Mouse (Mus musculus): ENCODE results near the gene Gm42791.

The Gm42791 gene

DNA sequence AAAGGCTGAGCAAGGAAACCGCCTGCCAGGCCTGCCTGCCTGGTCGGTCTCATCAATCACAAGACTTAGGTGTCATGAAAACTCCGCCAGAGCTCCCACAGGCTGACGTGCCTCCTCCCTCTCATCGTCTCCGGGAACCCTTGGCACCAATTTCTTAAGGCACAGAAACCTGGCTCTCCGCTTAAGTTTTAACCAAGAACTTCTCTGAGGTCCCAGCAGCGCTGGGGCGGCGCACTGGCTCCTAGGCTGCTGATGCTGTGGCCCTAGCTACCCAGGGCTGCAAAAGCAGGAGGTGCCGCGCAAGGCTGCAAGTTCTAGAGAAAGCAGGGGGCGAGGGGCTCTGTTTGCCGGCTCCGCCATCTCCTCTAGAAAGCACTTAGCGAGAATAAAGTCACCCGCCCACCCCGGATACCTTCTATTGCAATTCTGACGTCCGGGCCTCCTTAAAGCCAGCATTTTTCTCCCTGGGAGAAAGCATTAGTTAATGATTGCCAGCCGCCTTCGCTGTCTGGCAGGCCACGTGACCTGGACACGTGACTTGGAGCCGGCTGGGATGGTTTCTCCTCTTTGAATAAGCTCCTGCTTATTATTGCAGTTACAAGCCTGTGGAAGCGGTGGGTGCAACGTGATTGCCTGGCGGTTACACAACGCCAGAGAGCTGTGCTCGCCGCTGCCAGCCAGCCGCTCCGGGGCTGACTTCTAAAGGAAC is at the start of gene Gm42791:
TSS of gene Gm42791 (minus strand) at position 442 of the 709 bp plus-strand sequence.
- DNase-seq (ENCODE audit: low spot score) = peak; percentile 99

GRCm38 (mm10) chr5:149044067-149044466 is 49.1 kb upstream of the Gm42791 start:
- no peak for DNase-seq (ENCODE audit: low spot score)

DNA sequence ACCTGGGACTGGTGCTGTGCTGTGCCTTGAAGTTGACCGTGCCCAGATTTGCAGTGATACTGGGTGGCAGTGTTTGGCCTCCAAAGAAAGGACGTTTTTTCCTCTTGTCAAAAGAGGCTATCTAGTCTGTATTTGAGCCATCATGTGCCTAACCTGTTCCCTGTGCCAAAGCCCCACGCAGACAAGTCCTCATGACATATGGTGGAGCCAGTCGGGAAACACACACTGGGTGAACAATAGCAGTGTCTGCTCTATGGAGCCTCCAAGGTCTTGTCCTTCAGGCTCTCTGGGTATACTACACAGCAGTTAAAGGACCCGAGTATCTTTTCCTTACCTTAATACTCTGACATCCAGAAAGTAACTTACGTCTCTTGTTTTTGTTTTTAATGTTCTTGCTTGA is 48.3 kb upstream of the Gm42791 start:
- DNase-seq (ENCODE audit: low spot score) = no peak

DNA sequence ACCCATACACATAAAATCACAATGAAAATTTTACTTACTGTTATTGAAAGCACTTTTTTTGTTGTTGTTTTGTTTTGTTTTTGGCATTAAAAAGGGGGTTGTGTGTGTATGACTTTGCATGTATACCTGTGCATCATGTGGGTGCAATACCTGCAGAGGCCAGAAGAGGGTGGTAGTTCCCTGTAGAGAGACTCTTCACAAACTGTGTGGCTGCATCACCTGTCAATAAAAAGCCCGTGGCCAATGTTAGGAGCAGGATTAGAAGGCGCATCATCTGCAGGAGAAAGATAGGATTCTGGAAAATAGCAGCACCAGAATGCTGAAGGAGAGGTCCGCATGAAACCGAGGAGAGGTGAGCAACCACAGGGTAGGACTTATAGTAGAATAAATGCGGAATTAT is 44.9 kb upstream of the Gm42791 start:
- no peak for DNase-seq (ENCODE audit: low spot score)

DNA sequence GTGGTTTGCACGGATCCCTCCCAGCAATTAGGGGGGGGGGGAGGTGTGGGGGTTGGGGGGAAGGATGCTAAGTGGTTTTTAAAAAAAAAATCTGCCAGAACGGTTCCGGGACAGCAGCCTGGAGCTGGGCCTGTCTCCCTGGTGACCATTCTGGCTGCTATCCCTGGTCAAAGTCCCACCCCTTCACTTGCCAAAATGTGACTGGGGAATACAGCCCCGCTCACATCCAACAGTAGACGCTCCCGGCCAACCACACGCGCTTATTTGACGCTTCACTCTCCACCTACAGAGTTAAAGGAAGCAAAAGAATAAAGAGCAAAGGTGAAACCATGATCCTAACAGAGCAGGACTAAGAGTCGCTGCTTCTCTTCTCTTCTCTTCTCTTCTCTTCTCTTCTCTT is 42.8 kb upstream of the Gm42791 start:
- peak; percentile 67 for DNase-seq (ENCODE audit: low spot score)

- no peak for DNase-seq (ENCODE audit: low spot score)
These were observed 42.0 kb upstream of the Gm42791 start for GRCm38 (mm10) chr5:149036920-149037319.

GRCm38 (mm10) chr5:149032438-149032837 is 37.5 kb upstream of the Gm42791 start:
- no peak for DNase-seq (ENCODE audit: low spot score)

- DNase-seq (ENCODE audit: low spot score) = no peak
These were observed 36.3 kb upstream of the Gm42791 start for GRCm38 (mm10) chr5:149031199-149031750.

GRCm38 (mm10) chr5:149030103-149030502 is 35.2 kb upstream of the Gm42791 start:
- DNase-seq (ENCODE audit: low spot score) = no peak

GRCm38 (mm10) chr5:149028394-149028793 is 33.4 kb upstream of the Gm42791 start:
- DNase-seq (ENCODE audit: low spot score) = no peak

- no peak for DNase-seq (ENCODE audit: low spot score)
These were observed 32.4 kb upstream of the Gm42791 start for GRCm38 (mm10) chr5:149027389-149027788.

DNA sequence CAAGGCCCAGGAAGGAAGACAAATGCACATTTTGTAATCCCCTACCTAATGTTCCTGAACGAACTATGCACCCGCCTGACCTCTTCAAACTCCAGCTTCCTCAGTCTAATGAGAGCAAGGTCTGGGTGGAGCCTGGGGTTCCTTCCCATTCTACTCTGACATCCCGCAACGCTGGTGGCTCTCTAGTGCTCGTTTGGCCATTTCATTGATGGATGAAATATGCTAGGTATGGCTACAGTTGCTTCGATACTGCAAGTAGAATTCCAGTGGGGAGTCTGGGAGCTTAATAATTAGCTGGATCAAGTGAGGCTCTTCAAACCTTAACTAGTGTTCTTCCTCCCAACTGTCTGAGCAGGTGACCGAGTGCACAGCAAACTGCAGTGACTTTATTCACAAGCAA is 26.2 kb upstream of the Gm42791 start:
- no peak for DNase-seq (ENCODE audit: low spot score)

GRCm38 (mm10) chr5:149020681-149021062 is 25.7 kb upstream of the Gm42791 start:
- no peak for DNase-seq (ENCODE audit: low spot score)

- DNase-seq (ENCODE audit: low spot score) = no peak
These were observed 25.2 kb upstream of the Gm42791 start for GRCm38 (mm10) chr5:149020059-149020680.

DNA sequence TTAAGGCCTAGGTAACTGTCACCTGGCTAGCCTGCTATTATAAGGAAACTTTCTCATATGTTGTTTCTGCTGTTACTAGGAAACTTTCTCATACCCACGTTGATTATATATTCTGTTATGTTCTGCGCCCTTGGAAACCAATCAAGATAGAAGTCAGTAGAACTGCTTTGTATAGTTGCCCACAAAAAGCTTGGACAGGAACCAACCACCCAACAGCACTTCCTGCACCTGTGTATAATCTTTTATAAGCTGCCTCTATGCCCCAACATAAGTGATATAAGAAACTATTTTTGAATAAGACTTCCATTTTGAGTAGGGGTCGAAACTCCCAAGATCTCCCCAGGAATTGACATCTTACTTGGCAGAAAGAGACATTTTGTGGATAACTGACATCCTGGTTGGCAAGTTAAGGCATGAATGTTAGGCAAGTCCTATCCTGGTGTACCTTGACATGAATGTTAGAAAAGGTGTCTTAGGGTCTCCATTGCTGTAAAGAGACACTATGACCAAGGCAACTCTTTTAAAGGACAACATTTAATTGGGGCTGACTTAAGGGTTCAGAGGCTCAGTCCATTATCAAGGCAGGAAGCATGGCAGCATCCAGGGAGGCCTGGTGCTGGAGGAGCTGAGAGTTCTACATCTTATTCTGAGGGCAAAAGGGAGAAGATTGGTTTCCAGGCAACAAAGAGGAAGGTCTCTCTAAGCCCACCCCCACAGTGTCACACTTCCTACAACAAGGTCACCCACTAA is 22.9 kb upstream of the Gm42791 start:
- DNase-seq (ENCODE audit: low spot score) = no peak

DNA sequence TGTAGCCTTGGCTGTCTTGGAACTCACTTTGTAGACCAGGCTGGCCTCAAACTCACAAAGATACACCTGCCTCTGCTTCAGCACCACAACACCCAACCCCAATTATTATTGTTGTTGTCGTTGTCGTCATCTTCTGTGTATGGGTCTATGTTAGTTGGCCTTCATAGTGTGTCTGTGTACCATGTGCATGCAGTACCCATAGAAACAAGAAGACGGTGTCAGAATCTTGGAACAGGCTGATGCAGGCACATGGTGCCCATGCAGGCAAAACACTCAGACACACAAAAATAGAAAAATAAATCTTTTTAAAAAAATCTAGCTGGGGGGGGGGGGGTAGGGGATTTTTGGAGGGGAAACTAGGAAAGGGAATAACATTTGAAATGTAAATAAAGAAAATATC is 22.2 kb upstream of the Gm42791 start:
- DNase-seq (ENCODE audit: low spot score) = no peak

DNA sequence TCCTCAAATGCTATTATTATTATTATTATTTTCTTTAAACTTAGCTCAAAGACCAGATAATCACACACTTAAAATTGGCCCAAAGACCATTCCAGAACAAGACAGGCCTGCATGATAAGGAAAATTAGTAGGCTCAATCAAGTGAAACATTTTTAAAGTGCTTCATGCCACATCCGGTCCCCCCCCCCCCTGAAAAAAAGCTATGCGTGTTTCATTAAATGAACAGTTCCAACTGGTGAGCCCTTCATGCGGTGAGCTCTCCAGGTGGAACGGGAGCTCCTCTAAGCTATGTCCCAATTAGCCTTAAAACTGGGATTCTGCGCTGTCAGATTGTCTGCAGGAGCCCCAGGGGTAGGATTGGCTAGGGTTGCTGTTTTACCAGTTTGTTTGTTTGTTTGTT is 21.3 kb upstream of the Gm42791 start:
- no peak for DNase-seq (ENCODE audit: low spot score)

DNA sequence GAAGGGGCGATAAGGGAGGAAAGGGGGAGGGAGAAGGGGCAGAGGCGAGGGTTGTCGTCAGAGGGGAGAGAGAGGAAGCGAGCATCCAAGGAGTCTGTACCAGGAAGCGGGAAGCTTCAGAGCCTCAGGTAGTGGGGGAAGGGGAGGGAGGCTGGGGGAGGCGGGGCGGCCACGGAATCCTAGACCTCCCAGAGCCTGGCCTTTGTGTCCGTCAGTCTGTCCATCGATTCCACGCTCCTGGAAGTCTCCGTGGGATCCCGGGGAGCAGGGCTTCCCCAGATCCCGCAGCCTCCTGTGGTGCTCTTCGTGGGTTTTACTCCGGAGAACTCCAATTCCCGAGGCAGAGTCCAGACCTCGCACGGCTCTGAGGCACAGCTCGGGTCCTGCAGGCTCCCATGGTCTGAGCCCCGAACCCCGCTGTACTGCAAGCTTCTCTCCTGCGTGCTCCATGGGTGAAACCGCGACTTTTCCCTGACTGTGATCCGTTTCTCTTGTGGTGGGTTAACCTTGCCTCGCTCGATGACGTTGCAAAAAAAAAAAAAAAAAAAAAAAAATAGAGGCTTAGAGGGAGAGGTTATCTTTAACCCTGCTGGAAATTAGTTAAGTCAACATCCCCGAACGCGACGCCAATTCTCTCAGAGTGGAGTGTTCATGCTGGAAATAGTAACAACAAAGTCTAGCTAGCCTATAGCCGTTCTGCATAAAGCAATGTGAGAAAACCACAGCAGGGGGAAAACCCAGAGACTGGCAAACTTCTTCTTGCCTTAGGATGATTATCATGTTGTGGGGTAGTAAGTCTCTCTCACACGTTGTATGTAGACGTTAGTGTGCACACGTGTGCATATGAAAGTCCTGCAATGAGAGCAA is 20.6 kb upstream of the Gm42791 start:
- no peak for DNase-seq (ENCODE audit: low spot score)

GRCm38 (mm10) chr5:149014600-149015268 is 19.8 kb upstream of the Gm42791 start:
- DNase-seq (ENCODE audit: low spot score) = no peak

DNA sequence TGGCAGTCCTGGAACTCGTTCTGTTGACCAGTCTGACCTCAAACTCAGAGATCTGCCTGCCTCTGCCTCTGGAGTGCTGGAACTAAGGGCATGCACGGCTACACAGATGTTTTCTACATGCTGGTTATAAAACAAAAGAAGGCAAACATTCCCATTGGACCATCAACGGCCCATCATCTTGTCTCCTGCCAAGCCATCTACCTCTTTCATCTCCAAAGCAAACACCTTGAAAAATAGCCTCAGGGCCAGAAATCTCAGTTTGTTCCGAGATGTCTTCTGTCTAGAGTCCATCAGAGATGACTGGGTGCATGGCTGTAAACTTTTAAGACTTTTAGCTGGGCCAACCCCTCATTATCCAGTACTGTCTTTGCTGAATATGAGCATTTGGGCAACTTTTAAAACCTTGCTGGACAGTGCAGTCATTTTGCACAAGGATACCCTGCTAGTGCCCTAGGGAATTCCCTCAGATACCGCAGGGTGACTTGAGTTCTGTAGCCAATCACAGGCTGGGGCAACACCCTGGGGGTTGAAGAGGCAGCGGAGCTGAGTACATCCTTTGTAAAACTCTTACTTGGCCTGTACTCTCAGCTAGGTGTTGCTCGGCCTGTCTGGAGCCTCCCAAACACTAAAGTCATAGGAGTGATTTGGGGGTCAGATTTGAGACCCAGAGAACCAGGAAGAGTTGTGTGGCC is 19.0 kb upstream of the Gm42791 start:
- no peak for DNase-seq (ENCODE audit: low spot score)

DNA sequence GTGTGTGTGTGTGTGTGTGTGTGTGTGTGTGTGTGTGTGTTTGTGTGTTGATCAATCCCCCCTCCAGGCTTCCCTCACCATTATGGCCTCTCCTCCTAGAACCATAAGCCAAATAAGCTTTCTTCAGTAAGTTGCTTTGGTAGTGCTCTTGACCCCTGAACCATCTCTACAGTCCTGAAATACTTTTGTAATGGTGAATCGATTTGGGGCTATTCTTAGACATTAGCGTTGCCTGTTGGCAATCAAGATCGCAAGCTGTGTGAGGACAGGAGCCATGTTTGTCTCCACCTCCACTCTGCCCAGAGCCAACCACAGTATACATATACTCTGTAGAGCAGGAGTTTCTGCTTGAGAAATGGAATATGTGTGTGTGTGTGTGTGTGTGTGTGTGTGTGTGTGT is 14.2 kb upstream of the Gm42791 start:
- DNase-seq (ENCODE audit: low spot score) = no peak
